Mouse (Mus musculus) midbrain, embryonic 16.5 days (tissue): ENCODE data around the gene Vgll4. TPM values are rescaled to one million over a fixed set of nuclear protein-coding genes. Genes with fewer than 3 reads are reported as not detected.

Source experiments
- ATAC-seq: fragments of 200-750 bp; cut with Nextera tagmentation; 2 replicates; pipeline ENCODE4 v1.8.0; 2017; ENCODE audit warnings: moderate TSS enrichment
- H3K27ac ChIP-seq: fragments of 300-500 bp; sonication (generic); 2 replicates; pipeline ENCODE4 v1.5.1; 2014; ENCODE audit warnings: mild to moderate bottlenecking, low read length, mixed read lengths
- H3K27me3 ChIP-seq: fragments of 300-500 bp; sonication (generic); 2 replicates; pipeline ENCODE4 v1.6.1; 2014; ENCODE audit warnings: low read depth, low read length, mixed read lengths; ENCODE audit not compliant: control insufficient read depth, insufficient read depth
- H3K36me3 ChIP-seq: fragments of 300-500 bp; sonication (generic); 2 replicates; pipeline ENCODE4 v1.6.1; 2014; ENCODE audit warnings: mild to moderate bottlenecking, low read length, moderate library complexity, mixed read lengths; ENCODE audit not compliant: control insufficient read depth, insufficient read depth
- H3K4me1 ChIP-seq: fragments of 300-500 bp; sonication (generic); 2 replicates; pipeline ENCODE4 v1.6.1; 2014; ENCODE audit warnings: mild to moderate bottlenecking, low read length, mixed read lengths; ENCODE audit not compliant: control insufficient read depth, insufficient read depth
- H3K4me2 ChIP-seq: fragments of 300-500 bp; sonication (generic); 2 replicates; pipeline ENCODE4 v1.6.1; 2014; ENCODE audit warnings: mild to moderate bottlenecking, low read length, mixed read lengths
- H3K4me3 ChIP-seq: fragments of 300-500 bp; sonication (generic); 2 replicates; pipeline ENCODE4 v1.5.1; 2014; ENCODE audit warnings: low read depth, mild to moderate bottlenecking, low read length, moderate library complexity, mixed read lengths
- H3K9ac ChIP-seq: fragments of 300-500 bp; sonication (generic); 2 replicates; pipeline ENCODE4 v1.6.1; 2014; ENCODE audit warnings: low read depth, low read length, mixed read lengths
- H3K9me3 ChIP-seq: fragments of 300-500 bp; sonication (generic); replicated peaks from 2 replicates; pipeline ENCODE4 v1.6.1; 2014; ENCODE audit warnings: mild to moderate bottlenecking, low read length, mixed read lengths; ENCODE audit not compliant: control insufficient read depth, poor library complexity, severe bottlenecking
- WGBS: fragments of 180-500 bp; shearing (Covaris S2); extraction: QIAGEN DNeasy Blood & Tissue Kit; methylation state at CpG from one replicate; pipeline ENCODE4 v1.1.7; 2014; 5-methylcytosine and 5-hydroxymethylcytosine counted together
- polyA plus RNA-seq: library from polyadenylated mRNA; unstranded; fragments of >200 nt; fragmentation: Nextera tagmentation; extraction: Ambion mirVana; gene quantifications from 2 replicates; pipeline ENCODE4 v1.2.1, GENCODE M21; 2015

Gene Vgll4
- polyA plus RNA-seq, 1 experiment from 2014 or later, result 51.0 TPM

DNA sequence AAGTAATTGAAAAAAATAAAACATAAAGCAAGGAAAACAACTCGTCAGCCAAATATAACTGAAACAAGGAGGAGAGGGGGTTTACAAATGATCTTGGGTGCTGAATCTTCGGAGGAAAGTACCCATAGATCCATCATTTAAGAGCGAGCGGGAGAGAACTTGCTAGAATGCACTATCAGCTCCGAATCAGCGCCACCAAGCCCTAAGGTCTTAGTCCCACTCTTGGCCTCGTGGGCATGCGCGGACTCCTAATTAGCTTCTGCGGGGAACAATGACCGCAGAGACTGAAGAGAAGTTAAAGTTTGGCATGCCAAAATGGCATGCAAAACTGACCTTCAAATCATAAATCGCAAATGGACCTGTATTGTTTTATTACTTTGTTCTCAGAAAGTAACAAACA is 2.2 kb downstream of the Vgll4 start:
- Histone ChIP-seq H3K4me3 (peak overlapping the region; percentile 75; the same call in 1 of the 2 replicates), H3K9ac (no peak overlapping the region), H3K4me2 (peak overlapping the region; percentile 96), H3K27ac (no peak overlapping the region), H3K27me3 (no peaks in the 10 kb centered on the region; the same call in 1 of the 2 replicates), H3K36me3 (no peaks in the 10 kb centered on the region), H3K9me3 (no peaks in the 10 kb centered on the region), H3K4me1 (peaks cover 8% of the 10 kb centered on the region)
- WGBS, result 45% methylated on average over 12 of the region's 12 CpGs
- ATAC-seq, result no peak

DNA sequence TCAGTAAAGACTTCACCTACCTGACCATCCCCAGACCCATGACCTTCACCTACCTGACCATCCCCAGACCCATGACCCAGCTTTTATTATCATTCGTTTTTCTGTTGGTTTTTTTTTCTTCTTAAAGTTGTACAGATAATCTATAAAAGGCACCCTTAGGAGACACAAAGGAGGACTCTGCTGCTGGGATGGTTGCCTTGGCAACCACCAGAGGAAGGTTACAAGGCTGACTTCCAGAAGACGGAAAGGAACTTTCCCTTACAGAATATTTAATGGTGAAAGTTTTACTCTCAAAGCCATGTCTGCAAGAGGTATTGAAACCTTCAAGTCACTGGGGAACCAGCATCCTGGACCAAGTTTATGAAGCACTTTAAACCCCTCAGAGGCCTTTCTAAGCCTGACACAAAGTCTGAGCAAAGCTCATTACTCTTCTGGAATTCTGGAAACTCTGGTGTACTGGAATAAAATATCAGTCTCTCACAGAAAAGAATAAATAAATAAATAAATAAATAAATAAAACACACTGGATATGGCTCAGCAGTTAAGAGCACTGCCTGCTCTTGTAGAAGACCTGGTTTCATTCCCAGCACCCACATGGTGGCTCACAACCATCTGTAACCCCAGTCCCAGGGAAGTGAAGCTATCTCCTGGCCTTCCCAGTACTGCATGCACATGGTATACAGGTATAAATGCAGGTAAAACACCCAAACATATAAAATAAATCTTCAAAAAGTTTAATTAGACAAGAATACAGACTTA is 3.2 kb downstream of the Vgll4 start:
- 19% methylated on average over 2 of the region's 2 CpGs for WGBS
- Histone ChIP-seq H3K27ac (no peak overlapping the region), H3K4me2 (no peak overlapping the region), H3K27me3 (no peaks in the 10 kb centered on the region; the same call in 1 of the 2 replicates), H3K4me3 (no peak overlapping the region), H3K4me1 (peaks cover 8% of the 10 kb centered on the region), H3K9me3 (no peaks in the 10 kb centered on the region), H3K9ac (no peak overlapping the region), H3K36me3 (no peaks in the 10 kb centered on the region)
- no peak for ATAC-seq

DNA sequence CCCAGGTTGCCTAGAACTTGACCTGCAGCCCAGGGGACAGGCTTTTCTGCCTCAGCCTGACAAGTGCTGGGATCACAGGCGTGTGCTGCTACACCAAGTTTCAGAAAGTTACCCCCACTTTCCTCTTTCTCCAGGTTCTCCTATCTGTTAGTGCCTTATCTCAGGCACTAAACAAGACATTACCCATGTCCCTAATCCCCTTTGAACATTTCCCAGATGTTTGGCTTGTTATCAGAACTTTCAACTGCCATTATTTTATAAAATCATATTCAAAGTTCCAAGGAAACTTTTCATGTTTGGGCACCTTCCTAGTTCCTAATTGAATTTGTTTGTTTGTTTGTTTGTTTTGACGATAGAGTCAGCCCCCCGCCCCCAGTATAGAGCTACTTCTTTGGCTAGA is 4.0 kb downstream of the Vgll4 start:
- Histone ChIP-seq H3K9ac (no peak overlapping the region), H3K4me1 (peaks cover 8% of the 10 kb centered on the region), H3K4me2 (no peak overlapping the region), H3K4me3 (no peak overlapping the region), H3K36me3 (no peaks in the 10 kb centered on the region), H3K27ac (no peak overlapping the region), H3K9me3 (no peaks in the 10 kb centered on the region), H3K27me3 (no peaks in the 10 kb centered on the region; the same call in 1 of the 2 replicates)
- ATAC-seq, result no peak
- WGBS, result 86% methylated on average over 3 of the region's 3 CpGs

DNA sequence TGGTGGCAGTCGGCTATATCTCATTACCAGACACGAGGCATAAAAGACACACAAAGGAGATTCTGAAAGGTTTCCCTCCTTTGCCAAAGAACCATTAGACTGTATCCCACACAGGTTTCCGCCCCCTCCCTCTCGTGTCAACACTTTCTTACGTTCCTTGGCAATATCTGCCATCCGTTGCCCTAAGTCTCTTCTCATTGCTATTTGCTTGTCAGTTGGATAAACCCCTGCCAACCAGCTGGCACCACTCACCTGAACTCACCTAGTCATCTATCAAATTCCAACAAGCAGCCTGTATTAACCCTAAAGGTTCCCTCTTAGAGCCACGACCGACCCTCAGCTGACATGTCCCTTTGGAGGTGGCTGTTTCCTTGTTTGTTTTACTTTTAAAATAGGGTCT is 4.4 kb downstream of the Vgll4 start:
- Histone ChIP-seq H3K9ac (no peak overlapping the region), H3K36me3 (no peaks in the 10 kb centered on the region), H3K27ac (no peak overlapping the region), H3K4me2 (no peak overlapping the region), H3K4me3 (no peak overlapping the region), H3K9me3 (no peaks in the 10 kb centered on the region), H3K4me1 (peaks cover 8% of the 10 kb centered on the region), H3K27me3 (no peaks in the 10 kb centered on the region; the same call in 1 of the 2 replicates)
- no peak for ATAC-seq
- WGBS, result 84% methylated on average over 8 of the region's 8 CpGs

DNA sequence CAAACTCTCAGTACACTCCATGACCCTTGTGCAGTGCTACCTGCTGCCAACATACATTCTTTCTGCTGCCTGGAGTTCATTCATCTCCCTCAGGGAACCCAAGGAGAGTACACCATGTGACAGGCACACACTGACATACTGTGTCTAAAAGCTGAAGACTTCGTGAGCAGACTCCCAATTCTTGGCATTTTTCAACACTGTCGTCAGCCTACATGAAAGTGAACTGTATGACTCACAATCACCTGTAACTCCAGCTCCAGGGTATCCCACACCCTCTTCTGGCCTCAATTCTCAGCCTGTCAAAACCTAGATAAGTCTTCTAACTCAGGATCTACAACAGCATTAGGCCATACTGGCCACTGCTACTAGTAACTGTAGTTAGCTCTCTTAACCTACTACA is 5.6 kb downstream of the Vgll4 start:
- H3K9ac ChIP-seq, result no peak overlapping the region
- peaks cover 8% of the 10 kb centered on the region for H3K4me1 ChIP-seq
- ATAC-seq, result no peak
- H3K9me3 ChIP-seq, result no peaks in the 10 kb centered on the region
- 89% methylated on average over 2 of the region's 2 CpGs for WGBS
- no peaks in the 10 kb centered on the region for H3K27me3 ChIP-seq
- no peak overlapping the region for H3K4me2 ChIP-seq
- H3K27ac ChIP-seq, result no peak overlapping the region
- no peak overlapping the region for H3K4me3 ChIP-seq
- H3K36me3 ChIP-seq, result no peaks in the 10 kb centered on the region

DNA sequence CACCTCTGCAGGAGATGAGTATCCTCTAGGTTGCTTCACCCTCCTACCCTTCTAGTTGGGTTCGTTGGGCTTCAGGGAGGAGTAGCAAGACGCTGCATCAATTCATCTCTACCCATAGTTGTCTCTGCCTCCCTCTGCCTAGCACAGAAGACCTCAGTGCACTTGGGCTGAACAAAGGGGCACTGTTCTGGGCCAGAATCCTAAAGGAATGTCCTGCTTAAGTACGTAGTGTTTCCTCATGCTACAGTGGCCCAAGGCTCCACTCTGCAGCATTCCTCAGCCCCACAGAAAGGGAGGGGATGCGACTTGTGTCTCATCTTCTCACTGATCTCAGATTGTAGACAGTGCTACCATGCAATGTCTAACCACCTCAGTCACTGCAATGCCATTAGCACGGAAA is 6.2 kb downstream of the Vgll4 start:
- Histone ChIP-seq H3K4me2 (no peak overlapping the region), H3K36me3 (no peaks in the 10 kb centered on the region)

DNA sequence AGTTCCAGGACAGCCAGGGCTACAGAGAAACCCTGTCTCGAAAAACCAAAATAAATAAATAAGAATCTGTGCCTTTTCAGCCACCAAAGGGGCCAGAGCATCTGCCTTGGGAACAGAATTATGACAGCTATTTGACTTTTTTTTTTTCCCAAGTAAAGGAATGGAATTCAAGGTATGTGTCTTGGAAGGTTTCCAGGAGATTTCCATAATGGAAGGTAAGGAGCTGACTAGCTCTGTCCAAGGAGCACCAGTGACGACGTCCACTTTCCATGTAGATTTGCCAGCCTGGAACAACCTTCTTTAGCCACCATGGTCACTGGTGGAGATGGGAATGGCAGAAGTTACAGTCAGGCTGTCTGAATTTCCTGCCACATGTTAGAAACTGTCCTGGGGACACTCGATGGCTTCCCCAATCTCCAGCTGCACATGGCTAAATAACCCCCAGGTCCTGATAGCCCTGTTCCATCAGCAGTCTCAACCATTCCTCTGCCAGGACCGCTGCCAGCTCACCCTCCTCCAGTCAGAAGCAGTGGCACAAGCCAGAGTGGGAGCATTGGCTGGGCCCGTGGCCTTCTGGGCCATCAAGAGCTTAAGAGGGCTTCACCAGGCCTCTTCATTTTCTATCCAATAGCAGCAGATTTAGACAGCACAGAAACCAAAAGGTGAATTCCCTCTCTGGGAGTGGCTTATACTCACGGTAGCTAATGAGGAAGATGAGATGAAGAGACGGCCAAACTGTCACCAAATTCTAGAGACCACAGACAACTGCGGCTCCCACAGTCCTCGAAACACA is 8.3 kb downstream of the Vgll4 start:
- H3K36me3 ChIP-seq, result no peaks in the 10 kb centered on the region
- WGBS, result 87% methylated on average over 10 of the region's 10 CpGs
- H3K4me2 ChIP-seq, result no peak overlapping the region
- no peak overlapping the region for H3K27ac ChIP-seq
- no peak for ATAC-seq
- H3K4me1 ChIP-seq, result peaks cover 4% of the 10 kb centered on the region; the same call in 1 of the 2 replicates
- H3K9ac ChIP-seq, result no peak overlapping the region
- no peaks in the 10 kb centered on the region for H3K9me3 ChIP-seq
- H3K4me3 ChIP-seq, result no peak overlapping the region
- H3K27me3 ChIP-seq, result no peaks in the 10 kb centered on the region

More for the DNA sequence above, 6.2 kb downstream of the Vgll4 start:
- Histone ChIP-seq H3K9me3 (no peaks in the 10 kb centered on the region), H3K9ac (no peak overlapping the region), H3K4me1 (peaks cover 8% of the 10 kb centered on the region), H3K27ac (no peak overlapping the region), H3K27me3 (no peaks in the 10 kb centered on the region), H3K4me3 (no peak overlapping the region)
- no peak for ATAC-seq
- WGBS, result 78% methylated on average over 5 of the region's 5 CpGs

DNA sequence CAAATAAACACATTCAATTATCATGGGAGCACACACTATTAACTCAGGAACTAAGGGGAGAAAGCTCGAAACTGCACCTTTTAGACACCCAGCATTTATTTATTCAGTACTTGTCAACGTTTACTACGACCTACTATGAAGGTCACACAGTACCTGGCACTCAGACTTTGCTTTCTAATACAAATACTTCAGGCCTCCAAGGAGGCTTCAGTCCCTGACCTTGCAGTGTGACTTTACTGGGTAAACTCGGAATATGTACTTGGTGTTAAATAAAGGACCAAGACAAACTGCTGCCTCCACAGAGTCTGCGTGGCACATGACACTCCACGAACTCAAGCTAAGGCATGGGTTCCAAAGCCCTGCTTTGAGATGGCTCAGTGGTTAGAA is 10.8 kb downstream of the Vgll4 start:
- H3K27me3 ChIP-seq, result no peaks in the 10 kb centered on the region
- H3K4me2 ChIP-seq, result no peak overlapping the region
- H3K36me3 ChIP-seq, result no peaks in the 10 kb centered on the region
- H3K4me1 ChIP-seq, result no peaks in the 10 kb centered on the region
- H3K4me3 ChIP-seq, result no peak overlapping the region
- H3K9ac ChIP-seq, result no peak overlapping the region
- ATAC-seq, result no peak
- WGBS, result 76% methylated on average over 6 of the region's 6 CpGs
- no peak overlapping the region for H3K27ac ChIP-seq
- H3K9me3 ChIP-seq, result no peaks in the 10 kb centered on the region
